Mouse (Mus musculus) ES-E14 (cell line): ENCODE data around the gene Tfdp1. TPM values are rescaled to one million over a fixed set of nuclear protein-coding genes. Genes with fewer than 3 reads are reported as not detected.

Experiments
- DNase-seq: peaks from one replicate; pipeline ENCODE4 v3.0.0-alpha.2; 2013; ENCODE audit warnings: low read depth, low spot score
- H3K27ac ChIP-seq: 2 replicates; pipeline ENCODE4 v1.5.1; 2012; ENCODE audit warnings: low read depth, mild to moderate bottlenecking, low read length, moderate library complexity, mixed read lengths; ENCODE audit not compliant: poor library complexity, insufficient read depth, severe bottlenecking
- H3K36me3 ChIP-seq: 2 replicates; pipeline ENCODE4 v1.6.1; 2012; ENCODE audit warnings: mild to moderate bottlenecking, low read length, moderate library complexity, mixed read lengths; ENCODE audit not compliant: control insufficient read depth, poor library complexity, insufficient read depth, severe bottlenecking
- H3K4me1 ChIP-seq, 2 experiments: fragments of 150-350 bp in 1 of 2; sonication (generic) in 1 of 2; 2 replicates each; pipeline ENCODE4 v1.6.1; 2012; ENCODE audit warnings: low read length in 2 of 2, mild to moderate bottlenecking in 1 of 2, mixed read lengths in 1 of 2; ENCODE audit not compliant: control insufficient read depth in 2 of 2, insufficient read depth in 2 of 2, poor library complexity in 1 of 2
- H3K4me3 ChIP-seq, 2 experiments: fragments of 150-350 bp in 1 of 2; sonication (generic) in 1 of 2; 2 replicates each; pipeline ENCODE4 v1.5.1; 2012; ENCODE audit warnings: low read length in 2 of 2, low read depth in 1 of 2, mild to moderate bottlenecking in 1 of 2, mixed read lengths in 1 of 2; ENCODE audit not compliant: insufficient read depth in 1 of 2, poor library complexity in 1 of 2, severe bottlenecking in 1 of 2
- H3K9ac ChIP-seq: 2 replicates; pipeline ENCODE4 v1.6.1; 2012; ENCODE audit warnings: low read depth, mild to moderate bottlenecking, low read length, mixed read lengths; ENCODE audit not compliant: poor library complexity, insufficient read depth, severe bottlenecking
- H3K9me3 ChIP-seq: fragments of 150-350 bp; sonication (generic); 2 replicates; pipeline ENCODE4 v1.6.1; 2012; ENCODE audit warnings: low read depth, mild to moderate bottlenecking, low read length; ENCODE audit not compliant: control insufficient read depth, insufficient read depth
- CHD2 ChIP-seq: IDR thresholded peaks from 2 replicates; pipeline ENCODE4 v1.6.1; 2014; ENCODE audit warnings: mild to moderate bottlenecking, low read depth, low read length, inconsistent platforms
- HCFC1 ChIP-seq: IDR thresholded peaks from 2 replicates; pipeline ENCODE4 v1.6.1; 2012; ENCODE audit warnings: low read length, inconsistent platforms, borderline replicate concordance; ENCODE audit not compliant: insufficient read depth
- MAFK ChIP-seq: IDR thresholded peaks from 2 replicates; pipeline ENCODE4 v1.6.1; 2014; ENCODE audit warnings: mild to moderate bottlenecking, low read depth, low read length, inconsistent platforms; ENCODE audit not compliant: insufficient read depth
- ZC3H11A ChIP-seq: IDR thresholded peaks from 2 replicates; pipeline ENCODE4 v1.6.1; 2012; ENCODE audit warnings: low read depth, mild to moderate bottlenecking, inconsistent platforms, low read length, borderline replicate concordance
- ZNF384 ChIP-seq: IDR thresholded peaks from 2 replicates; pipeline ENCODE4 v1.6.1; 2012; ENCODE audit warnings: low read depth, low read length, inconsistent platforms
- in situ Hi-C, 2 experiments: fragments of 600-800 bp; cut with MboI; formaldehyde crosslinking; loops; one replicate each; pipeline ENCODE4 v1.15.1; 2025; ENCODE audit warnings: low sequenced_read_pairs in 2 of 2, inconsistent platforms in 1 of 2; ENCODE audit not compliant: unreplicated experiment in 2 of 2
- total RNA-seq: library from RNA; depleted of rRNA; stranded (reverse); fragments of 300-350 nt; gene quantifications from 2 replicates; pipeline ENCODE4 v1.2.3, GENCODE M21; 2012

Gene Tfdp1
- total RNA-seq, 1 experiment: 110 TPM

DNA sequence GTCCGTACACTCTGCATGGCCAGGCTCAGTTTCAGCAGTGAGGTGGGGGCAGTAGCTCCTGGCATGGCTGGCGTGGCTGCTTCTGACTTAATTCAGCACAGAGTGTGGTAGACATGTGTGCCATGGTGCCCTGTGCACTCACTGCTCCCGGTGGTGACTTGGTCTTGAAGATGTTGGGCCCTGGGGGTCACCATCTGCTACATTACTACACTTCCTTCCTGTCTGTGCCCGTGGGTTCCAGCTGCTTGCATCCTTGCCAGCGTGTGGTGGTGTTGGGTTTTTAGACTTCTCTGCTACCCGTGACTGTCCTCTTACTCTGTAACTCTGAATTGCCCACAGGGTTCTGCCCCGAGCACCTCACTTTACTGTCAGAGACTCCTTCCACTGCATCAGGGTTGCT, 21.7 kb downstream of the Tfdp1 start:
- DNase-seq: no peak
- in situ Hi-C loops: no loop called here
- Histone ChIP-seq H3K36me3 (peaks cover 76% of the 10 kb centered on the region), H3K9ac (no peak overlapping the region), H3K4me3 (no peak overlapping the region), H3K4me1 (peaks cover 2% of the 10 kb centered on the region in 2 experiments; a peak in 2 of 4 replicates), H3K27ac (no peak overlapping the region), H3K9me3 (no peaks in the 10 kb centered on the region)
- TF ChIP-seq ZC3H11A (no peak), HCFC1 (no peak), MAFK (no peak), ZNF384 (no peak), CHD2 (no peak)

DNA sequence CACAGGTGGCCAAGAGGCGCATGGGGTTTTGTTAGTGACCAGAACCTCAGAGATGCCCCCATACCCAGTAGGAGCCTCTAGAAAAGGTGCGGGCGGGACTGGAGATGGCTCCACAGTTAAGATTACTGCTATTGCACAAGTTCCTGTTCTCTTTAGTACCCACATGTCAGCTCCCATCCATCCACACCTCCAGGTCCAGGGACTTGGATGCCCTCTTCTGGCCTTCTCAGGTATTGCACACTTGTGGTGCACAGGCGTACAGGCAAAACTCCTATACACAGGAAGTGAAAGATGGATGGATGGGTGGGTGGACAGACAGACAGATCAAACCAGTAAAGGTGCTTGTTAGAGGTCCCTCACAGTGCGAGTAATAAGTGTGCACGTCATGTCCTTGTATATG, 23.3 kb downstream of the Tfdp1 start:
- peaks cover 73% of the 10 kb centered on the region for H3K36me3 ChIP-seq
- H3K4me1 ChIP-seq: no peaks in the 10 kb centered on the region; a peak in 1 of 4 replicates
- TF ChIP-seq ZNF384: no peak
- TF ChIP-seq MAFK: no peak
- TF ChIP-seq HCFC1: no peak
- TF ChIP-seq ZC3H11A: no peak
- TF ChIP-seq CHD2: no peak
- no peak overlapping the region for H3K4me3 ChIP-seq
- H3K9ac ChIP-seq: no peak overlapping the region
- peak; percentile 65 for DNase-seq
- H3K9me3 ChIP-seq: no peaks in the 10 kb centered on the region
- in situ Hi-C loops: no loop called here
- no peak overlapping the region for H3K27ac ChIP-seq

DNA sequence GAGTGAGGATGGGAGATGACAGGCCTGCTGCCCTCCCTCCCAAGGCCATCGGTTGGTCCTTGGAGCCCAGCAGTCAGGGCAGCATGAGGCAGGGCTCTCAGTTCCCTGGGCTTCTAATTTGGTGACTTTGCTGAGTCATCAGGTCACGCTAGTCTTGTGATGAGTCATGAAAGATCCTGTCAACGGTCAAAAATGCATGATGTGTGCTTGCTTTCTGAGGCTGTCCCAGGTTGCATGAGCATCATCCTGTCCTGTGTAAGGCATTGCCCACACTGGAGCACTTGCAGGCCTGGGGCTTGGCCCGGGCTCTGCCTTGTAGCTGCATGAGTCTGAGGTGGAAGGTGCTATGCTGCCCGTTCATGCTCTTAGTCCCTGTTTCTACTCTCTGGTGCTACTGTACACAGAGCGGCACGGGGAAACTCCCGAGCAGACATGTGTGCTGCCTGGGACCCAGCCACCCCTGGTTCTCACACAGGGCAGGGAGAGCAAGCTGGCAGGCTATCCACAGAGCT, 34.7 kb downstream of the Tfdp1 start:
- Histone ChIP-seq H3K36me3 (peaks cover 78% of the 10 kb centered on the region), H3K4me3 (no peak overlapping the region), H3K9me3 (no peaks in the 10 kb centered on the region), H3K27ac (no peak overlapping the region), H3K9ac (no peak overlapping the region), H3K4me1 (no peaks in the 10 kb centered on the region)
- DNase-seq: no peak
- in situ Hi-C loops: no loop called here
- TF ChIP-seq MAFK (peak; percentile 82), ZC3H11A (no peak), CHD2 (no peak)

DNA sequence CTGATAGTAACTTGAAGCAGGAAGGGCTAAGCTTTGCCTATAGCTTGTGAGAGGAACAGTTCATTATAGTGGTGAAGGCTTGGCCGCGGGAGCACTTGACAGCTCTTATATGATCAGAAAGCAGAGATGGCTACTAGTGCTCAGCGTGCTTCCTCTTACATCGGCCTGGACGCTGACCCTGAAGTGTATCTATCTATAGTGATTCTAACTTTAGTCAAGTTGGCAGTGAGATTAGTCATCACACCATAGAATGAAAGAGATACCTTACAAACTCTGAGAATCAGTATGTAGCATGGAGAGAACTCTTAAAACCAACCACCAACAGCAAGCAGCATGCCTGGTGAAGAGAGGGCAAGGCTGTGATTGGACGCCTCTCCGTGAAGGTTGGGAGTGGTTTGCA, 43.1 kb downstream of the Tfdp1 start:
- Histone ChIP-seq H3K9me3 (no peaks in the 10 kb centered on the region), H3K9ac (no peak overlapping the region), H3K4me3 (no peak overlapping the region), H3K36me3 (peaks cover 20% of the 10 kb centered on the region), H3K27ac (no peak overlapping the region), H3K4me1 (no peaks in the 10 kb centered on the region)
- DNase-seq: no peak
- in situ Hi-C loops: no loop called here
- TF ChIP-seq MAFK (no peak), ZC3H11A (no peak), CHD2 (no peak), ZNF384 (no peak), HCFC1 (no peak)

DNA sequence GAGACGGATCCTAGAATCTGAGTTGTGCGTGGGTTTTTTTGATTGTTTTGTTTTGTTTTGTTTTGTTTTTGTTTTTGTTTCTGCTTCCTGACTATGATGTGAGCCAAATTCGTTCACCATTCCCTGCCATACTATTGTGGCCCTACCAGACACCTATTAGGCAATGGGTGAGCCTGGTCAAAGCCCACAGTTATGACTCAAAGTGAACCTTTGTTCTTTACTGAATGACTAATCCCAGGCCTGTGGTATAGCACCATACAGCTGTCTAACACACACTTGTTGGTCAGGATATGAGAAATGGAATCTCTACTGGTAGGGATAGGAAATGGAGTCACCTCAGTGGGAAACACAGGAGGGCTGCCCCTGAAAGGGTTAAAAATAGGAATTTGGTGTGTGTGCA, 44.0 kb downstream of the Tfdp1 start:
- Histone ChIP-seq H3K36me3 (peaks cover 15% of the 10 kb centered on the region), H3K9ac (no peak overlapping the region), H3K9me3 (no peaks in the 10 kb centered on the region), H3K4me1 (no peaks in the 10 kb centered on the region), H3K27ac (no peak overlapping the region), H3K4me3 (no peak overlapping the region)
- in situ Hi-C loops: no loop called here
- no peak for TF ChIP-seq ZNF384
- no peak for TF ChIP-seq MAFK
- TF ChIP-seq CHD2: no peak
- no peak for TF ChIP-seq ZC3H11A
- TF ChIP-seq HCFC1: no peak
- DNase-seq: no peak
